Comparison of ENCODE assay signal across 26 mouse cellular contexts in the genomic region with DNA sequence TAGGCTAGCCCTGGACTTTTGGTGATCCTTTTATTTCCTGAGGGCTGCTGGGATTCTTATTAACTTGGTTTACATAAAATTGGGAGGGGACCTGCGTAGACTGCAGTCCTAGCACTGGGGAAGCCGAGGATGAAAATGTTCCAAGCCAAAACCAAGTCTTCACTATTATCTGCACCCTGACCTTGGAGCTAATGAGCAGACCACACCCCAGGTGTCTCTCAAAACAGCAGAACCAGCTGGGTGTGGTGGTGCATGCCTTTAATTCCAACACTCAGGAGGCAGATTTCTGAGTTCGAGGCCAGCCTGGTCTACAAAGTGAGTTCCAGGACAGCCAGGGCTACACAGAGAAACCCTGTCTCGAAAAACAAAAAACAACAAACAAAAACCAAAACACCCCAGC. TPM values are rescaled to one million over a fixed set of nuclear protein-coding genes. Genes with fewer than 3 reads are reported as not detected.
DNase-seq lines count a peak whose midpoint lies in the region; ATAC-seq and TF ChIP-seq lines count a peak whose summit lies in the region.
"Had no signal": no experiment of that assay in that cellular context is flagged by ENCODE, and none has a peak within 500 bp of the region (broad histone marks: within the 10 kb centered on the region; RNA-seq: fewer than 3 reads in every experiment).

No protein-coding gene starts in this region.

- TF ChIP-seq EP300 in ES-Bruce4 (IDR thresholded peaks at IDR 0.05; ENCODE audit: insufficient read depth, low read depth, low read length): 0 out of 2 replicates have a peak, but pooled peaks have one; percentile 39

- no peaks in the 10 kb centered on the region for H3K36me3 ChIP-seq in ES-Bruce4 (ENCODE audit: control insufficient read depth, insufficient read depth, low read length, poor library complexity, severe bottlenecking)
- H3K36me3 ChIP-seq in hindbrain, embryonic 14.5 days (replicated peaks; ENCODE audit: control insufficient read depth, insufficient read depth): no peaks in the 10 kb centered on the region
- H3K36me3 ChIP-seq: G1E had no signal

- WGBS in hindbrain, embryonic 14.5 days: 94% methylated on average over 4 of the region's 4 CpGs

- H3K27me3 ChIP-seq in ES-Bruce4 (ENCODE audit: control insufficient read depth, insufficient read depth, low read length, poor library complexity, severe bottlenecking): no peaks in the 10 kb centered on the region
- no peaks in the 10 kb centered on the region for H3K27me3 ChIP-seq in hindbrain, embryonic 14.5 days (ENCODE audit: control insufficient read depth, insufficient read depth, low read length)
- H3K27me3 ChIP-seq: CH12.LX, Patski had no signal

- no peak overlapping the region for H3K27ac ChIP-seq in ES-Bruce4 (ENCODE audit: insufficient read depth, low read length)
- no peak overlapping the region for H3K27ac ChIP-seq in hindbrain, embryonic 14.5 days

- no peak overlapping the region for H3K4me3 ChIP-seq in ES-Bruce4 (ENCODE audit: low read depth, low read length)
- no peak overlapping the region for H3K4me3 ChIP-seq in hindbrain, embryonic 14.5 days (replicated peaks; ENCODE audit: low read length)

- no peak overlapping the region for H3K4me2 ChIP-seq in hindbrain, embryonic 14.5 days (replicated peaks)

- no peaks in the 10 kb centered on the region for H3K9me3 ChIP-seq in ES-Bruce4 (replicated peaks; ENCODE audit: control insufficient read depth, insufficient read depth, low read length, poor library complexity, severe bottlenecking)
- H3K9me3 ChIP-seq in hindbrain, embryonic 14.5 days (ENCODE audit: control insufficient read depth, low read length): no peaks in the 10 kb centered on the region
- H3K9me3 ChIP-seq: G1E had no signal

- no peak for TF ChIP-seq POLR2A in ES-Bruce4 (IDR thresholded peaks at IDR 0.05; ENCODE audit: insufficient read depth, low read length)

- DNase-seq in ES-CJ7 (ENCODE audit: low read depth, low spot score) (peak; percentile 78), R1 (ENCODE audit: low read depth, low spot score) (peak; percentile 71), ZHBTc4 (ENCODE audit: low read depth, low spot score) (peak; percentile 65)
- no peak for DNase-seq in right cerebral cortex, adult 2 months (ENCODE audit: low spot score in 2 of 2)
- no peak for DNase-seq in kidney, adult 8-10 months
- no peak for DNase-seq in hindbrain, embryonic 14.5 days (ENCODE audit: low spot score)
- DNase-seq in adrenal gland, postnatal 14 days: no peak
- DNase-seq: adrenal gland, adult 2 months; adrenal gland, adult 8-10 months; adrenal gland, postnatal 10 days; adrenal gland, postnatal 25 days; adrenal gland, postnatal 36 days; B cell, adult 2 months; cerebellum, adult 11 months; cerebellum, adult 11-12 months; cerebellum, adult 18-20 months; cerebellum, adult 2 months; cerebellum, adult 8-10 months; cerebellum, adult 9-10 months; cerebellum, adult 9-11 months had no signal

- no peak for ATAC-seq in hindbrain, embryonic 14.5 days (ENCODE audit: low FRiP score)
- ATAC-seq: activated CD4-positive, CD25-positive, alpha-beta regulatory T cell, adult 4 months; CD4-positive, CD25-positive, alpha-beta regulatory T cell, adult 4 months; Patski had no signal

- H3K9ac ChIP-seq in ES-Bruce4 (ENCODE audit: low read depth, poor library complexity, severe bottlenecking): no peak overlapping the region
- no peak overlapping the region for H3K9ac ChIP-seq in hindbrain, embryonic 14.5 days

- H3K4me1 ChIP-seq in ES-Bruce4 (ENCODE audit: control insufficient read depth, insufficient read depth, low read length): peaks cover 8% of the 10 kb centered on the region
- H3K4me1 ChIP-seq in hindbrain, embryonic 14.5 days (replicated peaks; ENCODE audit: control insufficient read depth, insufficient read depth, low read length): no peaks in the 10 kb centered on the region

- TF ChIP-seq CTCF in ES-Bruce4 (IDR thresholded peaks at IDR 0.05; ENCODE audit: low read depth, low read length): no peak

RNA-seq across cellular contexts. Expression of gene Slc6a6, which starts 16.7 kb away (rescaled TPM):
- polyA plus RNA-seq in ES-Bruce4 (2011; ENCODE audit: insufficient read depth, insufficient read length, low read depth, missing spikeins): 109 and 114 TPM in 2 replicates
- 91.6 and 98.5 TPM in 2 replicates for polyA plus RNA-seq in hindbrain, embryonic 14.5 days (2014; fragmentation: Nextera tagmentation; extraction: Ambion mirVana)
- 259 and 278 TPM in 2 replicates for total RNA-seq in adrenal gland, postnatal 14 days (2021)

Comparison
In these comparisons a context has a peak if more than half of its experiments do, and no peak if none do; other contexts are left out.
1. DNase-seq: peak in ES-CJ7 (single experiment), R1 (single experiment) and ZHBTc4 (single experiment); none in right cerebral cortex, adult 2 months (0 of 2), kidney, adult 8-10 months (0 of 2), hindbrain, embryonic 14.5 days (single experiment) and adrenal gland, postnatal 14 days (single experiment).